Mouse (Mus musculus) brain, embryonic 14.5 days (tissue): ENCODE measurements around the gene Prn.

Experiments
- CTCF ChIP-seq: fragments of 200-500 bp; IDR thresholded peaks from 2 replicates; pipeline ENCODE4 v1.5.1; 2012; ENCODE audit warnings: inconsistent platforms, mild to moderate bottlenecking, moderate library complexity, borderline replicate concordance; ENCODE audit not compliant: insufficient read depth, insufficient read length; ENCODE audit errors: extremely low read depth
- POLR2A ChIP-seq: fragments of 200-500 bp; IDR thresholded peaks from 2 replicates; pipeline ENCODE4 v1.6.1; 2012; ENCODE audit warnings: mild to moderate bottlenecking, inconsistent platforms, borderline replicate concordance; ENCODE audit not compliant: poor library complexity, insufficient read depth, insufficient read length, severe bottlenecking; ENCODE audit errors: extremely low read depth

DNA sequence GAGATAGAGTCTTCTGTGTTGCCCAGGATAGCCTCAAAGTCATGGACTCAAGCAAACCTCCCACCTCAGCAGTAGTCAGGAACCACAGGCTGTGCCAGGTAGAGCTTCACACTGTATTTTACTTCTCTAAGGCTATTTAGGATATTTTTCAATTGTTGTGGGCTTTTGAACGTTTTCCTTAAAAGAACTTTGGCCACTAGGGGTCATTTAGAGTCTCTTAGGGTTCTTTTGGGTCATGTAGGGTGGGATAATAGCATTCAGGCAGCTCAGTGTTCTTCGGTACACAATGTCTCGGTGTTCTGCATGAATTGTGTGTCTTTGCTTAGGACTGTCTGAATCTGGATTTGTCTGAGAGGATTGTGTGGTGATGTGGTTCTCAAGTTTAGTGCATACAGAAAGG lies 78.2 kb downstream of the Prn start:
- TF ChIP-seq POLR2A = no peak
- no peak for TF ChIP-seq CTCF
